Mouse (Mus musculus): ENCODE measurements around the gene Ptov1. TPM values are rescaled to one million over a fixed set of nuclear protein-coding genes. Genes with fewer than 3 reads are reported as not detected.

Gene Ptov1
- 285 and 322 TPM in 2 replicates for polyA plus RNA-seq (2015; fragmentation: Nextera tagmentation; extraction: Ambion mirVana)

DNA sequence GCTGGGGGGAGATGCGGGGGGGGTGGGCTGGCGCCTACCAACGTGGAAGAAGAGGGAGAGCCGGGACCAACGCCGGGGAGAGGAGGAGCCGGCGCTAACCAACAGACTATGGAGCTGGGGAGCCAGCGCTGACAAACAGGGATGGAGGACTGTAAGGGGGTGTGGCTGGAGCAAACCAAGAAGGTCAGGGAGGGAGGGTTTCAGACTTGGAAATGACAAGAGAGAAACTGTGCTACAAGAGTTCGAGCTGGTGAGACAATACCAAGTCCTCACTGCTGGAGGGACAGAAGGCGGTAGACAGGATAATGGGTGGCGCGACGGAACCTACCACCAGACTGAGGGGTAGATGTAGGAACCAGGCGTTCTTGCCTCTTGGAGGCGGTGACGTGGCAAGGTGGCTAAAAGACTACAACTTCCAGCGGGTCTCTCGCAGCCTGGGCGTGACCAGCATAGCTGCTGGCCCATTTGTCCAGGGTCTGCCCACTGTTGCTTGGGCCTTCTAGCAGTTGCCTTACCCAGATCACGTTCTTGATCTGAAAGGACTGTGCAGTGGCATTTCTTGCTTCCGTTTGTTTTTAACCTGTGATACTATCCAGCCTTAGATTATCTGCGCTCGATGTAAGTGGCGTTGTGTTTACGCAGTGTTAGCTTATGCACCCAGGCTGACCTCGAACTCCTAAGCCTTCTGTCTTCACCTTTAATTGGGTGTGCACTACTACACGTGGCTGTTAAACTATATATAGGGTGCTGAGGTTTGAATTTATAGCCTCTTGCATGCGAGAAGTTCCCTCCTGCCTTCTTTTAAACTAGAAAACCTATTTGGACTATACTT, at the start of gene Ptov1:
Gene Ptov1, minus strand, starts transcription at position 92 of the 832 bp plus-strand sequence.

DNA sequence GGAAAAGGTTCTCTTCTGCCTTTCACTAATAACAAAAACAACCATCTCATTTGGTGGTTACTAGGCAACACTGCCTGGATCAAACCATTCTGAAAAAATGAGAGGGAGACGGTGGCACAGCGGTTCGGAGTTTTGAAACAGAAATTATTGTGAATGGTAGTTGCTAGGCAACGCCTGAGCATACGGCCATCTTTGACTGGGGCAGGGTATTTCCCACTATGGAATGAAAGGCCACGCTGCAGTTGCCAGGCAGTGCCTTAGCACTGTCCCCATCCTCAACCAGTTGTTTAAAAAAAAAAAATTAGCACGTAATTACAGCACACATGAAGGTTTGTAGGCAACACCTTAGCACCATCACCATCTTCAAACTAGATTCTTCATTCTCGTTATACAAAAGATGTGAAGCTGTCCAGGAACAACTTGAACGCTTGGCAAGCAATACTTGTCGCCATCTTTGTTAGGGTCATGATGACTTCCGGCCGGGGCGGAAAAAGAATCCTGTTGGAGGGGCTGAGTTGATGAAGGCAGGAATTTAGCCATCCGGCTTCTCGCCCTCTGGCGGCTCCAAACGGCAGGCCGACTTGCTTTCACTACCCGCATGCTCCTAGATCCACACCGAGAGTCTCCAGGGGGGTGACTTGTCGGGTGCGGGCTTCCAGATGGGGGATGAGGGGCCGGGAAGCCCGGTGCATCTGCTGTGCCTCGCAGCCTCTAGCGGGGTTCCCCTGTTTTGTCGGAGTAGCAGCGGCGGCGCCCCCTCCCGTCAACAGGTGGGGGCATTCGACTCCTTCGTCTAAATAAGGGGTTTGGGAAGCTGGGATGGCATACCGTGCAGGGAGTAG, 26.2 kb upstream of the Ptov1 start, which contains the start of gene Fuz:
Gene Fuz, plus strand, starts transcription at position 487 of the 842 bp plus-strand sequence.

GRCm38 (mm10) chr7:44892276-44892921, 22.8 kb upstream of the Ptov1 start, which contains the start of gene Med25:
Med25 (minus strand) TSS chr7:44892712.

DNA sequence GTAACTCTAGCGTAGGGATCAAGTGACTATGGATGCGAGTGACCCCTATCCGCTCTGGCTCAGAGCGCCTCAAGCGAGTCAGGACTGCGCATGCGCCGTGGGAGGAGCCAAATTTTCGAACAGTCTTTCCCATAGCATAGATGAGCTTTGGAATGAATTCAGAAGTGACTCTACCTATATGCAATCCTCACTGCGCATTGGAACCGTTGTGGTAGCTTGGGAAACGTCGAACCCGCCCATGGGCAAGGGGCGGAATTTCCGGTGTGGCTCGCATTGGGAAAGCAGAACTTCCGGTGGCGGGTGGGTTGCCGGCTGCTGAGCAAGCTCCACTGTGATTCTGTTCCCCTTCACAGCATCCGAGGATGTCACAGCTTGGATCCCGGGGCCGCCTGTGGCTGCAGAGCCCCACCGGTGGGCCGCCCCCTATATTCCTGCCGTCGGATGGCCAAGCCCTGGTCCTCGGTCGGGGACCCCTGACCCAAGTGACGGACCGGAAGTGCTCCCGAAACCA, 12.5 kb downstream of the Ptov1 start, which contains the start of gene Pnkp:
Gene Pnkp, plus strand, starts transcription at position 98 of the 511 bp plus-strand sequence.

DNA sequence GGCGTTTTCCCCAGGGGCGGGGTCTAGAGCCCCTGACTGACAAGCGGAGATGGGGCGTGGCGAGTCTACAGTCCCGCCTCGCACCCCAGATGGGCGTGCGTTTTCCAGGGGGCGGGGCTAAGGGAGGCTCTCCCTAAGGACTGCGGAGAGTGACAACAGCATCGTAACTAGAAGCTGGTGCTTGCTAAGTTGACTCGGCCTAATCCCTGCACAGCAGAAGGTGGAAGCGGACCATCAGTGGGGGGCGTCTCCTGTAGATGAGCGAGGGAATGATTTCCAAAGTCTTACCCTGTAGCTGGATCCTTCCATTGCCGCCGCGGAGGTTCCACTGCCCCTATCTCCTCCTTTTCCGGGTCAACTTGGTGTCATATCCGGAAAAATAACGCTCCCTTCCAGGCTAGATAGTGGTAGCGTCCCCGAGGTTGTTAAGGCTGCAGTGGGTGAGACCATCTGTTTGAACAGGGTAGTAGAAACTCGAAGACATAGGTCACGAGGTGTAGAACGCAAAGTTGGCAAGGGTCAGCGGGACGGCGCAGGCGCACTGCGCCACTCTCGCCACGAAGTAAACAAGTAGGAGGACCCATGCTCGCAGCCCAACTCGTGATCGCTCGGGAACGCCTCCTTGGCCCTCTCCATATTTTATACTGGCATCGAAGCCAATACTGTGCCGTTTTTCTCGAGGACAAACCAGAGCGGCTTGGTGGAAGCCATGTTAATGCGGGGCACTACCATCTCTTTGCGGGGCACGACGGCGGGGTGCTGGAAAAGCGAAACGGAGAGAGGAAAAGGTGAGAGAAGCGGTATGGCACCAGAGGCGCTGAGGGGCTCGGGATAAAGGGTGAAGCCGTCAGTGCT, 20.8 kb downstream of the Ptov1 start, which contains the start of the genes Akt1s1 and Tbc1d17:
Gene Akt1s1, plus strand, starts transcription at position 431 of the 855 bp plus-strand sequence.
Gene Tbc1d17, minus strand, starts transcription at position 519 of the 855 bp plus-strand sequence.

GRCm38 (mm10) chr7:44816470-44817021, 53.0 kb downstream of the Ptov1 start, which contains the start of gene Atf5:
Atf5 (minus strand) TSS chr7:44816658.

DNA sequence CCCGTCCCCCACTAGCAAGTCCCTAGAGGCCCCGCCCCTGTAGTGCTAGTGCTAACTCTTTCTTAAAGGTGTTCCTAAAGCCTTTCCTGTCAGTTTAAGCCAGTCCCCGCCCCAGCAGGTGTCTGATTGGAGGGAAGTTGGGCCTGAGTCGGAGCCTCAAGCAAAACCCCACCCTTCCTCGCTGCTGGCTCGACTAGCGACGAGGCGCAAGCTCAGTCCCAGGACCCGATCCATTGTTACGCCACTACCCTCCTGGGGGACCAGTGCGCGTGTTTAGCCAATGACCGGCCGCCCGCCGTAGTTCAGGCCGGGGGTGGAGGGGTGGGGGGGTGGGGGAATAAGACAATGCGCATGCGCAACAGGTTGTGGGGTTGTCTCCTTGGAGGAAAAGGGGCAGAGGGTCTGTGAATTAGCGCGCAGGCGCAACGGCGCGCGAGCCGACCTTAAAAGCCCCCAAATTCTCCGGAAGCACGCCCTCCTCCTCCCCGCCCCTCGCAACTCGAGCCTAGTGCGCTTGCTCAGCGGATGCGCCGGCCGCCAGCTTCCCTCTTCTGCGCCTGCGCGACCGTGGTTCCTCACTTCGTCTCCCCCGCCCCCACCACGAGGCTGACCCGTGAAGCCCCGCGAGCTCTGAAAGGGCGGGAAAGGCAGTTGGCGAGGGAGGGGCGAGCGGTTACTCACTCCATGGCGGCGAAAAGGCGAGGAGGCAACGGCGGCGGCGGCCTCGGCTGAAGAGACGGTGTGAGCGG, 53.7 kb downstream of the Ptov1 start, which contains the start of the genes Nup62 and Il4i1:
Gene Nup62, plus strand, starts transcription at position 368 of the 749 bp plus-strand sequence.
Gene Il4i1, plus strand, starts transcription at position 667 of the 749 bp plus-strand sequence.

MicroRNAs within 50 kb of the gene (microRNA counts, 519-probe panel; counts per million panel counts)
- microRNA mmu-miR-707, result 296 counts per million, percentile 58 among the panel's probes with 10 or more counts

Small RNA genes lying within 50 kb of the gene (microRNA-seq; reads per million reads assigned to microRNA genes)
- 0 reads per million in 2 experiments for gene Mir707

Other genes with a start within 250 kb of the Ptov1 start
- 2.8 and 3.5 TPM in 2 replicates for gene Myh14, start 198.9 kb downstream of the Ptov1 start, polyA plus RNA-seq (2015; fragmentation: Nextera tagmentation; extraction: Ambion mirVana)
- not detected in 2 replicates for gene Izumo2, start 161.0 kb downstream of the Ptov1 start, polyA plus RNA-seq (2015; fragmentation: Nextera tagmentation; extraction: Ambion mirVana)
- 19.5 and 19.6 TPM in 2 replicates for gene Vrk3, start 121.4 kb downstream of the Ptov1 start, polyA plus RNA-seq (2015; fragmentation: Nextera tagmentation; extraction: Ambion mirVana)
- gene Zfp473, start 118.7 kb downstream of the Ptov1 start, polyA plus RNA-seq (2015; fragmentation: Nextera tagmentation; extraction: Ambion mirVana), result 0.09 and 0.21 TPM in 2 replicates
- 35.6 and 36.2 TPM in 2 replicates for gene Nup62, start 53.7 kb downstream of the Ptov1 start, polyA plus RNA-seq (2015; fragmentation: Nextera tagmentation; extraction: Ambion mirVana)
- gene Il4i1, start 53.4 kb downstream of the Ptov1 start, polyA plus RNA-seq (2015; fragmentation: Nextera tagmentation; extraction: Ambion mirVana), result 1.1 and 1.4 TPM in 2 replicates
- gene Atf5, start 53.1 kb downstream of the Ptov1 start, polyA plus RNA-seq (2015; fragmentation: Nextera tagmentation; extraction: Ambion mirVana), result 5.4 and 7.6 TPM in 2 replicates
- 113 and 122 TPM in 2 replicates for gene Akt1s1, start 20.8 kb downstream of the Ptov1 start, polyA plus RNA-seq (2015; fragmentation: Nextera tagmentation; extraction: Ambion mirVana)
- 69.5 and 72.2 TPM in 2 replicates for gene Tbc1d17, start 20.7 kb downstream of the Ptov1 start, polyA plus RNA-seq (2015; fragmentation: Nextera tagmentation; extraction: Ambion mirVana)
- gene Pnkp, start 12.6 kb downstream of the Ptov1 start, polyA plus RNA-seq (2015; fragmentation: Nextera tagmentation; extraction: Ambion mirVana), result 20.1 and 24.8 TPM in 2 replicates
- gene Med25, start 22.9 kb upstream of the Ptov1 start, polyA plus RNA-seq (2015; fragmentation: Nextera tagmentation; extraction: Ambion mirVana), result 58.9 and 61.2 TPM in 2 replicates
- 17.2 and 18.5 TPM in 2 replicates for gene Fuz, start 26.3 kb upstream of the Ptov1 start, polyA plus RNA-seq (2015; fragmentation: Nextera tagmentation; extraction: Ambion mirVana)
- 39.7 and 41.5 TPM in 2 replicates for gene Ap2a1, start 59.7 kb upstream of the Ptov1 start, polyA plus RNA-seq (2015; fragmentation: Nextera tagmentation; extraction: Ambion mirVana)
- gene Tsks, start 73.4 kb upstream of the Ptov1 start, polyA plus RNA-seq (2015; fragmentation: Nextera tagmentation; extraction: Ambion mirVana), result 0.10 and 0.15 TPM in 2 replicates
- gene Cpt1c, start 105.1 kb upstream of the Ptov1 start, polyA plus RNA-seq (2015; fragmentation: Nextera tagmentation; extraction: Ambion mirVana), result 7.1 and 8.2 TPM in 2 replicates
- 287 and 322 TPM in 2 replicates for gene Prmt1, start 116.8 kb upstream of the Ptov1 start, polyA plus RNA-seq (2015; fragmentation: Nextera tagmentation; extraction: Ambion mirVana)
- gene Irf3, start 127.9 kb upstream of the Ptov1 start, polyA plus RNA-seq (2015; fragmentation: Nextera tagmentation; extraction: Ambion mirVana), result 46.8 and 50.0 TPM in 2 replicates
- 24.3 and 26.6 TPM in 2 replicates for gene Bcl2l12, start 128.9 kb upstream of the Ptov1 start, polyA plus RNA-seq (2015; fragmentation: Nextera tagmentation; extraction: Ambion mirVana)
- 19.9 and 21.5 TPM in 2 replicates for gene Scaf1, start 146.6 kb upstream of the Ptov1 start, polyA plus RNA-seq (2015; fragmentation: Nextera tagmentation; extraction: Ambion mirVana)
- 165 and 172 TPM in 2 replicates for gene Rras, start 148.2 kb upstream of the Ptov1 start, polyA plus RNA-seq (2015; fragmentation: Nextera tagmentation; extraction: Ambion mirVana)
- gene Prr12, start 183.1 kb upstream of the Ptov1 start, polyA plus RNA-seq (2015; fragmentation: Nextera tagmentation; extraction: Ambion mirVana), result 5.4 and 6.6 TPM in 2 replicates
- 44.0 and 45.1 TPM in 2 replicates for gene Nosip, start 192.6 kb upstream of the Ptov1 start, polyA plus RNA-seq (2015; fragmentation: Nextera tagmentation; extraction: Ambion mirVana)
- 20.2 and 23.5 TPM in 2 replicates for gene Prrg2, start 192.9 kb upstream of the Ptov1 start, polyA plus RNA-seq (2015; fragmentation: Nextera tagmentation; extraction: Ambion mirVana)
- gene Rcn3, start 222.4 kb upstream of the Ptov1 start, polyA plus RNA-seq (2015; fragmentation: Nextera tagmentation; extraction: Ambion mirVana), result 177 and 263 TPM in 2 replicates
- gene Fcgrt, start 234.1 kb upstream of the Ptov1 start, polyA plus RNA-seq (2015; fragmentation: Nextera tagmentation; extraction: Ambion mirVana), result 95.2 and 152 TPM in 2 replicates